Mouse (Mus musculus): Measurements from ENCODE around the gene Smim6. TPM values are rescaled to one million over a fixed set of nuclear protein-coding genes. Genes with fewer than 3 reads are reported as not detected.
A peak's percentile ranks its signal among the peaks of the same experiment; 100 is the strongest.

Gene Smim6
- polyA plus RNA-seq, 1 experiment from 2014 or later = 1.6 TPM

- Histone ChIP-seq H3K4me1 (peaks cover 39% of the 10 kb centered on the region), H3K9me3 (no peaks in the 10 kb centered on the region), H3K27ac (0 out of 2 replicates have a peak overlapping the region, but pooled peaks have one; percentile 0), H3K4me3 (no peak overlapping the region), H3K27me3 (ENCODE audit: insufficient read depth, poor library complexity, severe bottlenecking) (peaks cover 15% of the 10 kb centered on the region), H3K36me3 (peaks cover 10% of the 10 kb centered on the region)
- DNase-seq (ENCODE audit: low spot score) = no peak
- WGBS = 86% methylated on average over 5 of the region's 5 CpGs
Measured at GRCm38 (mm10) chr11:115888020-115888419, 23.8 kb upstream of the Smim6 start.

GRCm38 (mm10) chr11:115889159-115889558, 22.7 kb upstream of the Smim6 start:
- Histone ChIP-seq H3K9me3 (no peaks in the 10 kb centered on the region), H3K36me3 (peaks cover 21% of the 10 kb centered on the region), H3K27ac (0 out of 2 replicates have a peak overlapping the region, but pooled peaks have one; percentile 23), H3K4me3 (no peak overlapping the region), H3K4me1 (peaks cover 39% of the 10 kb centered on the region), H3K27me3 (ENCODE audit: insufficient read depth, poor library complexity, severe bottlenecking) (peaks cover 4% of the 10 kb centered on the region)
- 72% methylated on average over 6 of the region's 6 CpGs for WGBS
- no peak for DNase-seq (ENCODE audit: low spot score)

- peaks cover 51% of the 10 kb centered on the region for H3K36me3 ChIP-seq
- H3K27me3 ChIP-seq (ENCODE audit: insufficient read depth, poor library complexity, severe bottlenecking) = no peaks in the 10 kb centered on the region
- H3K4me3 ChIP-seq = no peak overlapping the region
- H3K4me1 ChIP-seq = peaks cover 47% of the 10 kb centered on the region
- no peak for DNase-seq (ENCODE audit: low spot score)
- H3K9me3 ChIP-seq = no peaks in the 10 kb centered on the region
- WGBS = 41% methylated on average over 6 of the region's 6 CpGs
- 0 out of 2 replicates have a peak overlapping the region, but pooled peaks have one; percentile 17 for H3K27ac ChIP-seq
Measured at GRCm38 (mm10) chr11:115892213-115892612, 19.6 kb upstream of the Smim6 start.

GRCm38 (mm10) chr11:115893071-115893470, 18.7 kb upstream of the Smim6 start:
- Histone ChIP-seq H3K27ac (no peak overlapping the region), H3K4me1 (peaks cover 38% of the 10 kb centered on the region), H3K27me3 (ENCODE audit: insufficient read depth, poor library complexity, severe bottlenecking) (no peaks in the 10 kb centered on the region), H3K4me3 (no peak overlapping the region), H3K36me3 (peaks cover 54% of the 10 kb centered on the region), H3K9me3 (no peaks in the 10 kb centered on the region)
- WGBS = 89% methylated on average over 9 of the region's 9 CpGs
- DNase-seq (ENCODE audit: low spot score) = no peak

- H3K27ac ChIP-seq = no peak overlapping the region
- peaks cover 54% of the 10 kb centered on the region for H3K36me3 ChIP-seq
- H3K4me3 ChIP-seq = no peak overlapping the region
- H3K9me3 ChIP-seq = no peaks in the 10 kb centered on the region
- H3K4me1 ChIP-seq = peaks cover 53% of the 10 kb centered on the region
- peak; percentile 83 for DNase-seq (ENCODE audit: low spot score)
- H3K27me3 ChIP-seq (ENCODE audit: insufficient read depth, poor library complexity, severe bottlenecking) = no peaks in the 10 kb centered on the region
- WGBS = 61% methylated on average over 14 of the region's 14 CpGs
Measured at GRCm38 (mm10) chr11:115894755-115895520, 16.9 kb upstream of the Smim6 start.

- H3K4me3 ChIP-seq = no peak overlapping the region
- peak overlapping the region; percentile 92 for H3K27ac ChIP-seq
- no peak for DNase-seq (ENCODE audit: low spot score)
- 79% methylated on average over 7 of the region's 7 CpGs for WGBS
- H3K27me3 ChIP-seq (ENCODE audit: insufficient read depth, poor library complexity, severe bottlenecking) = no peaks in the 10 kb centered on the region
- H3K36me3 ChIP-seq = peaks cover 40% of the 10 kb centered on the region
- peaks cover 70% of the 10 kb centered on the region for H3K4me1 ChIP-seq
- H3K9me3 ChIP-seq = no peaks in the 10 kb centered on the region
Measured at GRCm38 (mm10) chr11:115898446-115898845, 13.4 kb upstream of the Smim6 start.

GRCm38 (mm10) chr11:115898886-115899285, 12.9 kb upstream of the Smim6 start:
- Histone ChIP-seq H3K4me3 (no peak overlapping the region), H3K4me1 (peaks cover 74% of the 10 kb centered on the region), H3K27me3 (ENCODE audit: insufficient read depth, poor library complexity, severe bottlenecking) (no peaks in the 10 kb centered on the region), H3K9me3 (no peaks in the 10 kb centered on the region), H3K36me3 (peaks cover 35% of the 10 kb centered on the region), H3K27ac (peak overlapping the region; percentile 92)
- no peak for DNase-seq (ENCODE audit: low spot score)
- WGBS = 19% methylated on average over 4 of the region's 4 CpGs

- H3K9me3 ChIP-seq = no peaks in the 10 kb centered on the region
- peak within 1 kb of the TSS; percentile 92 for H3K27ac ChIP-seq
- no peaks in the 10 kb centered on the region for H3K27me3 ChIP-seq (ENCODE audit: insufficient read depth, poor library complexity, severe bottlenecking)
- 25% methylated on average over 16 of the region's 16 CpGs for WGBS
- peak within 1 kb of the TSS; percentile 51 for H3K4me3 ChIP-seq
- peak; percentile 96 for DNase-seq (ENCODE audit: low spot score)
- peaks cover 27% of the 10 kb centered on the region for H3K36me3 ChIP-seq
- peaks cover 79% of the 10 kb centered on the region for H3K4me1 ChIP-seq
Measured at GRCm38 (mm10) chr11:115899486-115900266, 12.1 kb upstream of the Smim6 start, which contains the start of gene Smim5. Smim5 (plus strand) TSS chr11:115899966.

GRCm38 (mm10) chr11:115900561-115901337, 11.1 kb upstream of the Smim6 start:
- H3K4me3 ChIP-seq = peak overlapping the region; percentile 51
- WGBS = 63% methylated on average over 8 of the region's 8 CpGs
- H3K4me1 ChIP-seq = peaks cover 79% of the 10 kb centered on the region
- H3K27ac ChIP-seq = peak overlapping the region; percentile 92
- no peak for DNase-seq (ENCODE audit: low spot score)
- no peaks in the 10 kb centered on the region for H3K9me3 ChIP-seq
- H3K27me3 ChIP-seq (ENCODE audit: insufficient read depth, poor library complexity, severe bottlenecking) = no peaks in the 10 kb centered on the region
- H3K36me3 ChIP-seq = peaks cover 17% of the 10 kb centered on the region

GRCm38 (mm10) chr11:115901338-115902161, 10.3 kb upstream of the Smim6 start:
- Histone ChIP-seq H3K27ac (peak overlapping the region; percentile 92), H3K36me3 (peaks cover 12% of the 10 kb centered on the region), H3K27me3 (ENCODE audit: insufficient read depth, poor library complexity, severe bottlenecking) (no peaks in the 10 kb centered on the region), H3K9me3 (no peaks in the 10 kb centered on the region), H3K4me3 (peak overlapping the region; percentile 51), H3K4me1 (peaks cover 84% of the 10 kb centered on the region)
- DNase-seq (ENCODE audit: low spot score) = peak; percentile 91
- 57% methylated on average over 9 of the region's 9 CpGs for WGBS

- Histone ChIP-seq H3K4me1 (peaks cover 89% of the 10 kb centered on the region), H3K27ac (peak overlapping the region; percentile 92)
Measured at GRCm38 (mm10) chr11:115902177-115902576, 9.6 kb upstream of the Smim6 start.

GRCm38 (mm10) chr11:115902831-115903230, 9.0 kb upstream of the Smim6 start:
- no peak for DNase-seq (ENCODE audit: low spot score)

More at GRCm38 (mm10) chr11:115902177-115902576, 9.6 kb upstream of the Smim6 start:
- Histone ChIP-seq H3K4me3 (peak overlapping the region; percentile 51), H3K9me3 (no peaks in the 10 kb centered on the region), H3K27me3 (ENCODE audit: insufficient read depth, poor library complexity, severe bottlenecking) (no peaks in the 10 kb centered on the region), H3K36me3 (peaks cover 6% of the 10 kb centered on the region; the same call in 1 of the 2 replicates)
- 51% methylated on average over 5 of the region's 5 CpGs for WGBS
- no peak for DNase-seq (ENCODE audit: low spot score)

More at GRCm38 (mm10) chr11:115902831-115903230, 9.0 kb upstream of the Smim6 start:
- WGBS = 60% methylated on average over 1 of the region's 1 CpGs
- Histone ChIP-seq H3K9me3 (no peaks in the 10 kb centered on the region), H3K27me3 (ENCODE audit: insufficient read depth, poor library complexity, severe bottlenecking) (no peaks in the 10 kb centered on the region), H3K36me3 (peaks cover 7% of the 10 kb centered on the region; the same call in 1 of the 2 replicates), H3K4me1 (peaks cover 89% of the 10 kb centered on the region), H3K27ac (peak overlapping the region; percentile 92), H3K4me3 (peak overlapping the region; percentile 51; the same call in 1 of the 2 replicates)
